Mouse (Mus musculus) forebrain, embryonic 14.5 days (tissue): Measurements from ENCODE around the gene Nos1ap. TPM values are rescaled to one million over a fixed set of nuclear protein-coding genes. Genes with fewer than 3 reads are reported as not detected.

Source experiments
- ATAC-seq: fragments of 200-750 bp; cut with Nextera tagmentation; 2 replicates; pipeline ENCODE4 v1.8.0; 2017; ENCODE audit warnings: mild to moderate bottlenecking, moderate library complexity
- DNase-seq: peaks from one replicate; pipeline ENCODE4 v3.0.0-alpha.2; 2015; ENCODE audit warnings: low spot score
- H3K27ac ChIP-seq: fragments of 300-500 bp; sonication (generic); 2 replicates; pipeline ENCODE4 v1.5.1; 2014; ENCODE audit warnings: low read depth, mild to moderate bottlenecking, control low read depth, low read length, moderate library complexity
- H3K27me3 ChIP-seq: fragments of 300-500 bp; sonication (generic); replicated peaks from 2 replicates; pipeline ENCODE4 v1.6.1; 2014; ENCODE audit warnings: low read length, control low read depth, mixed read lengths; ENCODE audit not compliant: control insufficient read depth, insufficient read depth
- H3K36me3 ChIP-seq: fragments of 300-500 bp; sonication (generic); 2 replicates; pipeline ENCODE4 v1.6.1; 2014; ENCODE audit warnings: low read length, control low read depth; ENCODE audit not compliant: control insufficient read depth, insufficient read depth
- H3K4me1 ChIP-seq: fragments of 300-500 bp; sonication (generic); 2 replicates; pipeline ENCODE4 v1.6.1; 2014; ENCODE audit warnings: antibody characterized with exemption, low read length, control low read depth; ENCODE audit not compliant: control insufficient read depth, insufficient read depth
- H3K4me2 ChIP-seq: fragments of 300-500 bp; sonication (generic); 2 replicates; pipeline ENCODE4 v1.6.1; 2014; ENCODE audit warnings: mild to moderate bottlenecking, control low read depth, low read length
- H3K4me3 ChIP-seq: fragments of 300-500 bp; sonication (generic); 2 replicates; pipeline ENCODE4 v1.5.1; 2014; ENCODE audit warnings: low read depth, low read length, control low read depth
- H3K9ac ChIP-seq: fragments of 300-500 bp; sonication (generic); 2 replicates; pipeline ENCODE4 v1.6.1; 2014; ENCODE audit warnings: mild to moderate bottlenecking, low read length, control low read depth, moderate library complexity
- H3K9me3 ChIP-seq: fragments of 300-500 bp; sonication (generic); replicated peaks from 2 replicates; pipeline ENCODE4 v1.6.1; 2016; ENCODE audit warnings: low read length, control low read depth, mixed read lengths; ENCODE audit not compliant: control insufficient read depth
- WGBS: fragments of 180-500 bp; shearing (Covaris S2); extraction: QIAGEN DNeasy Blood & Tissue Kit; methylation state at CpG from one replicate; pipeline ENCODE4 v1.1.7; 2014; 5-methylcytosine and 5-hydroxymethylcytosine counted together
- polyA plus RNA-seq: library from polyadenylated mRNA; unstranded; fragments of >200 nt; fragmentation: Nextera tagmentation; extraction: Ambion mirVana; gene quantifications from 2 replicates; pipeline ENCODE4 v1.2.1, GENCODE M21; 2014

Gene Nos1ap
- polyA plus RNA-seq, 1 experiment from 2014 or later = 8.4 TPM

- Histone ChIP-seq H3K27ac (peak overlapping the region; percentile 44; the same call in 1 of the 2 replicates), H3K9me3 (no peaks in the 10 kb centered on the region), H3K4me3 (no peak overlapping the region), H3K4me2 (no peak overlapping the region), H3K4me1 (peaks cover 11% of the 10 kb centered on the region), H3K9ac (no peak overlapping the region), H3K36me3 (no peaks in the 10 kb centered on the region), H3K27me3 (no peaks in the 10 kb centered on the region)
- WGBS = 21% methylated on average over 5 of the region's 5 CpGs
- DNase-seq (peak; percentile 63), ATAC-seq (peak; percentile 84)
Observed at GRCm38 (mm10) chr1:170459896-170460602, 129.6 kb downstream of the Nos1ap start.

- H3K36me3 ChIP-seq = no peaks in the 10 kb centered on the region
- 87% methylated on average over 4 of the region's 4 CpGs for WGBS
- no peak overlapping the region for H3K4me2 ChIP-seq
- peaks cover 17% of the 10 kb centered on the region for H3K4me1 ChIP-seq
- no peaks in the 10 kb centered on the region for H3K9me3 ChIP-seq
- no peaks in the 10 kb centered on the region for H3K27me3 ChIP-seq
- ATAC-seq (no peak), DNase-seq (no peak)
- H3K27ac ChIP-seq = no peak overlapping the region
- no peak overlapping the region for H3K9ac ChIP-seq
- no peak overlapping the region for H3K4me3 ChIP-seq
Observed at GRCm38 (mm10) chr1:170457673-170458072, 132.0 kb downstream of the Nos1ap start.

- Histone ChIP-seq H3K4me3 (no peak overlapping the region), H3K27me3 (no peaks in the 10 kb centered on the region), H3K4me2 (no peak overlapping the region), H3K9me3 (no peaks in the 10 kb centered on the region), H3K27ac (no peak overlapping the region), H3K9ac (no peak overlapping the region), H3K36me3 (no peaks in the 10 kb centered on the region), H3K4me1 (peaks cover 17% of the 10 kb centered on the region)
- 86% methylated on average over 14 of the region's 14 CpGs for WGBS
- no peak for ATAC-seq
- no peak for DNase-seq
Observed at GRCm38 (mm10) chr1:170455910-170456700, 133.6 kb downstream of the Nos1ap start.

GRCm38 (mm10) chr1:170455387-170455786 lies 134.3 kb downstream of the Nos1ap start:
- Histone ChIP-seq H3K27ac (no peak overlapping the region), H3K9ac (no peak overlapping the region), H3K36me3 (no peaks in the 10 kb centered on the region), H3K4me2 (no peak overlapping the region), H3K27me3 (no peaks in the 10 kb centered on the region), H3K4me3 (no peak overlapping the region), H3K9me3 (no peaks in the 10 kb centered on the region), H3K4me1 (peaks cover 14% of the 10 kb centered on the region)
- DNase-seq (no peak), ATAC-seq (no peak)
- 96% methylated on average over 3 of the region's 3 CpGs for WGBS

GRCm38 (mm10) chr1:170453455-170453854 lies 136.2 kb downstream of the Nos1ap start:
- H3K27me3 ChIP-seq = no peaks in the 10 kb centered on the region
- H3K4me2 ChIP-seq = no peak overlapping the region
- DNase-seq (no peak), ATAC-seq (no peak)
- WGBS = 62% methylated on average over 3 of the region's 3 CpGs
- no peak overlapping the region for H3K9ac ChIP-seq
- 0 out of 2 replicates have a peak, but pooled peaks cover 6% of the 10 kb centered on the region for H3K4me1 ChIP-seq
- H3K9me3 ChIP-seq = no peaks in the 10 kb centered on the region
- no peak overlapping the region for H3K4me3 ChIP-seq
- no peaks in the 10 kb centered on the region for H3K36me3 ChIP-seq
- H3K27ac ChIP-seq = no peak overlapping the region

- WGBS = 5% methylated on average over 2 of the region's 2 CpGs
- no peaks in the 10 kb centered on the region for H3K36me3 ChIP-seq
- H3K4me3 ChIP-seq = no peak overlapping the region
- H3K9ac ChIP-seq = no peak overlapping the region
- peaks cover 6% of the 10 kb centered on the region; the same call in 1 of the 2 replicates for H3K4me1 ChIP-seq
- no peaks in the 10 kb centered on the region for H3K27me3 ChIP-seq
- H3K9me3 ChIP-seq = no peaks in the 10 kb centered on the region
- ATAC-seq (no peak), DNase-seq (no peak)
- no peak overlapping the region for H3K4me2 ChIP-seq
- H3K27ac ChIP-seq = no peak overlapping the region
Observed at GRCm38 (mm10) chr1:170448244-170448643, 141.4 kb downstream of the Nos1ap start.

GRCm38 (mm10) chr1:170445458-170445857 lies 144.2 kb downstream of the Nos1ap start:
- ATAC-seq (no peak), DNase-seq (no peak)
- no peaks in the 10 kb centered on the region for H3K9me3 ChIP-seq
- no peak overlapping the region for H3K27ac ChIP-seq
- peaks cover 3% of the 10 kb centered on the region; the same call in 1 of the 2 replicates for H3K4me1 ChIP-seq
- WGBS = 39% methylated on average over 3 of the region's 3 CpGs
- no peaks in the 10 kb centered on the region for H3K27me3 ChIP-seq
- no peaks in the 10 kb centered on the region for H3K36me3 ChIP-seq
- no peak overlapping the region for H3K9ac ChIP-seq
- no peak overlapping the region for H3K4me2 ChIP-seq
- no peak overlapping the region for H3K4me3 ChIP-seq

GRCm38 (mm10) chr1:170440367-170440766 lies 149.3 kb downstream of the Nos1ap start:
- 86% methylated on average over 10 of the region's 10 CpGs for WGBS
- ATAC-seq = no peak

More at GRCm38 (mm10) chr1:170440367-170440766, 149.3 kb downstream of the Nos1ap start:
- DNase-seq = no peak
- Histone ChIP-seq H3K36me3 (no peaks in the 10 kb centered on the region), H3K4me3 (no peak overlapping the region), H3K4me2 (no peak overlapping the region), H3K9me3 (no peaks in the 10 kb centered on the region), H3K4me1 (peaks cover 4% of the 10 kb centered on the region; the same call in 1 of the 2 replicates), H3K27ac (no peak overlapping the region), H3K9ac (no peak overlapping the region), H3K27me3 (no peaks in the 10 kb centered on the region)
